Mouse (Mus musculus) erythroblast, embryonic 14.5 days (primary cell): ENCODE data around the gene Fbn1. TPM values are rescaled to one million over a fixed set of nuclear protein-coding genes. Genes with fewer than 3 reads are reported as not detected.

Source experiments
- H3K27me3 ChIP-seq: 2 replicates; pipeline ENCODE4 v1.6.1; 2012; ENCODE audit warnings: inconsistent platforms; ENCODE audit not compliant: control insufficient read depth
- H3K36me3 ChIP-seq: 2 replicates; pipeline ENCODE4 v1.6.1; 2012; ENCODE audit warnings: mild to moderate bottlenecking, inconsistent platforms; ENCODE audit not compliant: control insufficient read depth
- H3K4me1 ChIP-seq: 2 replicates; pipeline ENCODE4 v1.6.1; 2012; ENCODE audit warnings: inconsistent platforms; ENCODE audit not compliant: control insufficient read depth
- H3K4me3 ChIP-seq: replicated peaks from 2 replicates; pipeline ENCODE3; 2012; ENCODE audit warnings: moderate library complexity, mild to moderate bottlenecking, inconsistent platforms
- H3K9me3 ChIP-seq: 2 replicates; pipeline ENCODE4 v1.6.1; 2012; ENCODE audit warnings: low read length, inconsistent platforms, mixed read lengths; ENCODE audit not compliant: control insufficient read depth
- GATA1 ChIP-seq: IDR thresholded peaks from 2 replicates; pipeline ENCODE4 v1.6.1; 2012; ENCODE audit warnings: low read length, inconsistent platforms, mixed read lengths
- TAL1 ChIP-seq: IDR thresholded peaks from 3 replicates; pipeline ENCODE4 v1.6.1; 2012; ENCODE audit warnings: low read length, inconsistent platforms, mixed read lengths
- polyA plus RNA-seq: library from polyadenylated mRNA; stranded (reverse); fragments of >175 nt; gene quantifications from 2 replicates; pipeline ENCODE4 v1.2.3, GENCODE M21; 2012

Gene Fbn1
- polyA plus RNA-seq, 1 experiment, result not detected

DNA sequence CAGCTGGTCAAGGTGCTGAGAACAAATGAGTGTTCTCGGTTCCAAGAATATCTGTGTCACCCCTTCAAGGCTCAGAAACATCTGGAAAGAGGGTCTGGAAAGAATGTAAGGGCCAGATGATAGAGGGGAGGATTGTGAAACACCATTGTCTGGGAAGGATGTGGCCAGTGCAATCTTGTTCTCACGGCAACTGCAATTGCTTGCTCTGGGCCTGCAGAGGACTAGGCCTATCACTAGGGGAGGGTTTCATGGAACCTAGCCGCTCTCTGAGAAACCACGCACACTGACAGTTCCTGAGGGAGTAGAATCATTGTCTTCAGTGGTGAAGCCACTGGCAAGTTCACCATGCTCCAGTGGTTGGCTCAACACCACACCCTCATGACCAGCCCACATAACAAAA lies 89.2 kb downstream of the Fbn1 start:
- Histone ChIP-seq H3K4me1 (no peaks in the 10 kb centered on the region), H3K9me3 (no peaks in the 10 kb centered on the region), H3K27me3 (no peaks in the 10 kb centered on the region), H3K4me3 (no peak overlapping the region), H3K36me3 (no peaks in the 10 kb centered on the region)
- TF ChIP-seq TAL1 (no peak), GATA1 (no peak)

DNA sequence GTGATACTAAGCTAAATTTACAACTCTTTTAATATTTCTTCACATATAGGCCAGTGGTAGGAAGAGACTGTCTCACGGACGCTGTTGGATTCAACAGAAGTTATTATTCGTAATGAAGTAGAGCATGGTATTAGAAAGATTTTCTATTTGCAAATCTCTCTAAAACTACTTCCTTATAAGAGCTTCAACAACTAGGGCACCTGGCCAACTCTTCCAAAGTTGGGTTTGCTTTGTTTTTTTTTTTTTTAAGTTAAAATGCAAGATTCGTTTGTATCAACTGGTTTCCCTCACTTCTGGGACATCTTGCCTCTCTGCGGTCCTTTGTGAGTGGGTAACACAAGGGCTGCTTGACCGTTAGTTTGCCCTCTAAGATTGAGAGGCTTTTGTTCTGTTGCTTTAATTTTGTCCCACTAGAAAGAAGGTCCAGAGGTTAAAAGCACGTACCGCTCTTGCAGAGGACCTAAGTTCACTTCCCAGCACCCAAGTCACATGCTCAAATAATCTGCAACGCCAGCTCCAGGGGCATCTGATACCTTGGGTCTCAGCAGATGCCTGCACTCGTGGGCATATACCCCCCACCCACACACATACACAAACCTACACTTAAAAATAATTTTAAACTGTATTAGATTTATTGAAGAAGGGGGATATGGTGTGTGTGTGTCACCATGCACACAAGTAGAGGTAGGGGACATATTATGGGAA lies 91.1 kb downstream of the Fbn1 start:
- Histone ChIP-seq H3K9me3 (no peaks in the 10 kb centered on the region), H3K4me1 (no peaks in the 10 kb centered on the region), H3K4me3 (no peak overlapping the region), H3K36me3 (no peaks in the 10 kb centered on the region), H3K27me3 (no peaks in the 10 kb centered on the region)
- no peak for TF ChIP-seq TAL1
- no peak for TF ChIP-seq GATA1

DNA sequence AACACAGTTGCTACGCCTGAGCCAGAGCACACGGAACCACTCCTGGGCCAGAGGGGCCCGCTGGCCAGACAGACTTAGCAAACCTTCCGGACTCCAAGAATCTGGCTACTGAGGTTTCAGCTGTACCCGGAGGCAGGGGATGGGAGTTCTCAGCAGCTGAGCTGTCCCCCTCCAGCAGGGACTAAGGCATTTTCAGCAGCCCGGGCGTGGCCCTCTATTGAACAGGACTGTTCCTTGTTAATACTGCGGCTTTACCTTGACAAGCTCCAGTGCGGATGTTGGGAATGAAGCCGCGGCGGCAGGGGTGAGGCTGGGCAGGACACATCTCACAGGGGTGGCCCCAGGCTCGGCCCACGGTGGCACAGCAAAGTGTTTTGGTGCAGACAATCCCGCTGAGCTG lies 95.4 kb downstream of the Fbn1 start:
- H3K4me3 ChIP-seq, result no peak overlapping the region
- H3K9me3 ChIP-seq, result no peaks in the 10 kb centered on the region
- H3K27me3 ChIP-seq, result no peaks in the 10 kb centered on the region
- TF ChIP-seq TAL1, result no peak
- TF ChIP-seq GATA1, result no peak
- H3K36me3 ChIP-seq, result no peaks in the 10 kb centered on the region
- no peaks in the 10 kb centered on the region for H3K4me1 ChIP-seq

GRCm38 (mm10) chr2:125411777-125412176 lies 96.0 kb downstream of the Fbn1 start:
- H3K9me3 ChIP-seq, result no peaks in the 10 kb centered on the region
- no peaks in the 10 kb centered on the region for H3K27me3 ChIP-seq
- TF ChIP-seq GATA1 (no peak), TAL1 (no peak)
- no peaks in the 10 kb centered on the region for H3K36me3 ChIP-seq
- no peaks in the 10 kb centered on the region for H3K4me1 ChIP-seq
- no peak overlapping the region for H3K4me3 ChIP-seq

DNA sequence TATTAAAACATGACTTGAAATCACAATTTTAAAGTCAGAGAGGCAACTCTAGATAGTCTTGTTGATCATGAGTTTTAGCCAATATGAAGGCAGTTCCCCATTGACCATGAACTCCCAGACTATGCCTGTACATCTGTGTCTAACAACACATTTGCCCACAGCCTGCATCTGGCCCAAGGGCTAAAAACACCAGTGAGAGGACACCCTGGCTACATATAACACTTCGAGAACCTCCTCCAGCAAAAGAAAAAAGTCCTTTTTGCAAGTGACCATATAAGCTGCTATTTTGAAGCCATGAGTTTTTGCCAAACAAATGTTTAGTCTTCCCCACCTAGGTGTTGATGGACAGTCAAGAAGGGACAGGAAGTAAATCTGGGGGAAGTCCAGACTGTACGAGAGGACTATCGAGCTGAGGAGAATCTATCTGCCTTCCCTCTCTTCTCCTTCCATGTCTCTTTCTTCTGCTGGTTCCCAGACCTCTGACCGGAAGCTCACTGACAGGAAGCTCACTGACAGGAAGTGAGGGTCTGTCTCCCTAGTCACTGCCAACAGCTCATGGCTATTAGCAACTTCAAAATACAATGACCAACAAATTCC lies 103.2 kb downstream of the Fbn1 start:
- TF ChIP-seq TAL1 (no peak), GATA1 (no peak)
- Histone ChIP-seq H3K9me3 (no peaks in the 10 kb centered on the region), H3K4me1 (no peaks in the 10 kb centered on the region), H3K36me3 (no peaks in the 10 kb centered on the region), H3K4me3 (no peak overlapping the region), H3K27me3 (no peaks in the 10 kb centered on the region)

DNA sequence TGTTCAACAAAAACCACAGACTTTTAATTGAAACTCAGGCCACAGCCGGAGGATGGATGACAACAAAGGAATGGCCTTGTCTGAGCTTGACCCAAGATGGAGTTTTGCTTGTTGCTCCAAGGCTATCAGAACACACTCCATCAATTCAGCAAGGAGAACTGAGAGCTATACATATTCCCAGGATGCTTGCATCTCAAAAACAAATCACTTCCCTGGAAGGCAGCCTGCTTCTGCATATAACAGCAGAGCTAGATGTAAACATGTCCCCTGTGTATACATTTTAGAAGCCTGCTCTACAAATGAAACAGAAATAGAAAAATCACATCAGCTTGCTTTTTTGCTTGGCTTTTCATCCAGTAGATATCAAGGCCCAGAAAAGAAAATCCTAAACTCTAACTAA lies 105.5 kb downstream of the Fbn1 start:
- no peak for TF ChIP-seq GATA1
- TF ChIP-seq TAL1, result no peak
- no peaks in the 10 kb centered on the region for H3K36me3 ChIP-seq
- no peaks in the 10 kb centered on the region for H3K27me3 ChIP-seq
- no peaks in the 10 kb centered on the region for H3K9me3 ChIP-seq
- no peaks in the 10 kb centered on the region for H3K4me1 ChIP-seq
- H3K4me3 ChIP-seq, result no peak overlapping the region

DNA sequence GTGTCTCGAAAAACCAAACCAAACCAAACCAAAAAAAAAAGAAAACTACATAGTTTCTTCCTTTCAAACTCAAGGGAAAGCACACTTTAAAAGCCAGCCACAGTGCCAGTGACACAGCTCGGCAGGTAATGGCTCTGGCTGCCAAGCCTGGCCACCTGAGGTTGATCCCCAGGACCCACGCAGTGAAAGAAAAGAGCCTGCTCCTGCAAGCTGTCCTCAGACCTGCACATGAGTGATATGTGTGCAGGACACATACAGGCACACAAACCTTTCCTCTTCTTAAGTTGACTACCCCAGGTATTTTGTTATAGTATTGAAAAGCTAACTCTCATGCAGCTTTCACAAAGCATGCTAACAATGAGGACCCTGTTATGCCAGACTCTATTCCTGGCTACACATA lies 107.7 kb downstream of the Fbn1 start:
- no peaks in the 10 kb centered on the region for H3K27me3 ChIP-seq
- no peaks in the 10 kb centered on the region for H3K4me1 ChIP-seq
- no peak overlapping the region for H3K4me3 ChIP-seq
- no peaks in the 10 kb centered on the region for H3K36me3 ChIP-seq
- no peaks in the 10 kb centered on the region for H3K9me3 ChIP-seq
- TF ChIP-seq GATA1 (no peak), TAL1 (no peak)

GRCm38 (mm10) chr2:125397796-125398195 lies 110.0 kb downstream of the Fbn1 start:
- no peaks in the 10 kb centered on the region for H3K9me3 ChIP-seq
- H3K4me1 ChIP-seq, result no peaks in the 10 kb centered on the region
- TF ChIP-seq TAL1, result no peak
- TF ChIP-seq GATA1, result no peak
- no peak overlapping the region for H3K4me3 ChIP-seq
- no peaks in the 10 kb centered on the region for H3K36me3 ChIP-seq
- H3K27me3 ChIP-seq, result no peaks in the 10 kb centered on the region

DNA sequence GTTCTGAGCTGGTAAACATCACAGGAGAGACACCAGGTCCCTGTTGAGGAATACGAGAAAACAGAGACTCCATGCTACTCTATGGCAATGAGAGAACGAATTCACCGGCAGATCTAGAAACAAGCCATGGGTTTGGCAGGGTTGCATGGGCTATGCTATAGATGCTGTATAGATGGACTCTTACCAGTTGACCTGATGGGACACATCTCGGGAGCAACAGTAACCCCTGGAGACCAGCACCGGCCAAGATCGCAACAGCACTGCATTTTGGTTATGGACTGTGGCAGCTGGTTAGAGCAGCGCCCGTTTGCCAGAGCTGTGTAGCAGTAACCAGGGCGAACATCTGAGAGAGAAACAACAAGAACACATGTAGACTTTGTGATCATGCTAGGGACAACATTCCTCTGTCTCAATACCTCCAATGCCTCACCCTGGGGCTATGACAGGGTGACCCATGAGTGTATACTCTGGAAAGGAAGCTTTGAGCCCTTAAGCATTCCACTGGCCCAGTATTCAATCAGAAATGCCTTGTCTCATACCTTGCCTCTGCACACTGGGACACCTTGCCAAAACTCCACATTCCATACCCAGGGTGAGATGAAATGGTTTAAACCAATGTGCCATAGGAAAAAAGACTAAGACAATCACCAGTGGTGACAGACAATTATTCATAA lies 113.2 kb downstream of the Fbn1 start:
- no peak for TF ChIP-seq TAL1
- TF ChIP-seq GATA1, result no peak
- H3K4me3 ChIP-seq, result no peak overlapping the region
- no peaks in the 10 kb centered on the region for H3K36me3 ChIP-seq
- H3K27me3 ChIP-seq, result no peaks in the 10 kb centered on the region
- no peaks in the 10 kb centered on the region for H3K9me3 ChIP-seq
- no peaks in the 10 kb centered on the region for H3K4me1 ChIP-seq
